Mouse (Mus musculus) C2C12 (cell line): ENCODE measurements around the gene Gba2. TPM values are rescaled to one million over a fixed set of nuclear protein-coding genes. Genes with fewer than 3 reads are reported as not detected.
A peak's percentile ranks its signal among the peaks of the same experiment; 100 is the strongest.

ENCODE experiments used
- H3K27me3 ChIP-seq: one replicate; pipeline ENCODE4 v1.6.1; 2011; ENCODE audit not compliant: control insufficient read depth, insufficient read depth, insufficient read length
- H3K36me3 ChIP-seq: one replicate; pipeline ENCODE4 v1.6.1; 2011; ENCODE audit not compliant: control insufficient read depth, insufficient read depth
- H3K4me3 ChIP-seq: one replicate; pipeline ENCODE4 v1.5.1; 2011; ENCODE audit warnings: mild to moderate bottlenecking, control low read depth; ENCODE audit not compliant: poor library complexity, insufficient read depth, severe bottlenecking
- H3K79me2 ChIP-seq: one replicate; pipeline ENCODE4 v1.6.1; 2011; ENCODE audit not compliant: control insufficient read depth, insufficient read depth
- H3K79me3 ChIP-seq: one replicate; pipeline ENCODE4 v1.6.1; 2011; ENCODE audit warnings: low read depth, control low read depth
- H3ac ChIP-seq: one replicate; pipeline ENCODE3; 2011; ENCODE audit warnings: low read depth; ENCODE audit not compliant: control insufficient read depth, insufficient read length
- CEBPB ChIP-seq: IDR thresholded peaks from one replicate; pipeline ENCODE4 v1.6.1; 2011; ENCODE audit warnings: low read depth, mild to moderate bottlenecking, control low read depth, moderate library complexity
- CTCF ChIP-seq: IDR thresholded peaks from one replicate; pipeline ENCODE4 v1.5.1; 2011; ENCODE audit not compliant: control insufficient read depth, insufficient read depth, insufficient read length
- FOSL1 ChIP-seq: IDR thresholded peaks from one replicate; pipeline ENCODE4 v1.8.0; 2011; ENCODE audit warnings: mild to moderate bottlenecking, low read length; ENCODE audit not compliant: poor library complexity, insufficient read depth, severe bottlenecking
- MAX ChIP-seq: IDR thresholded peaks from one replicate; pipeline ENCODE4 v1.6.1; 2011; ENCODE audit warnings: mild to moderate bottlenecking, control low read depth
- MYOD1 ChIP-seq: IDR thresholded peaks from one replicate; pipeline ENCODE4 v1.6.1; 2011; ENCODE audit warnings: low read depth; ENCODE audit not compliant: control insufficient read depth, insufficient read length
- MYOG ChIP-seq: IDR thresholded peaks from one replicate; pipeline ENCODE4 v1.6.1; 2011; ENCODE audit not compliant: control insufficient read depth, insufficient read length; ENCODE audit errors: extremely low read depth
- USF1 ChIP-seq: IDR thresholded peaks from one replicate; pipeline ENCODE4 v1.6.1; 2011; ENCODE audit warnings: low read depth, mild to moderate bottlenecking, control low read depth, moderate library complexity
- polyA plus RNA-seq: library from polyadenylated mRNA; unstranded; fragments of >200 nt; fragmentation: generic; extraction: Trizol; gene quantifications from one replicate; pipeline ENCODE4 v1.2.1, GENCODE M21; 2012; ENCODE audit warnings: missing spikeins

Gba2 gene
- polyA plus RNA-seq, 1 experiment, result 6.0 TPM

DNA sequence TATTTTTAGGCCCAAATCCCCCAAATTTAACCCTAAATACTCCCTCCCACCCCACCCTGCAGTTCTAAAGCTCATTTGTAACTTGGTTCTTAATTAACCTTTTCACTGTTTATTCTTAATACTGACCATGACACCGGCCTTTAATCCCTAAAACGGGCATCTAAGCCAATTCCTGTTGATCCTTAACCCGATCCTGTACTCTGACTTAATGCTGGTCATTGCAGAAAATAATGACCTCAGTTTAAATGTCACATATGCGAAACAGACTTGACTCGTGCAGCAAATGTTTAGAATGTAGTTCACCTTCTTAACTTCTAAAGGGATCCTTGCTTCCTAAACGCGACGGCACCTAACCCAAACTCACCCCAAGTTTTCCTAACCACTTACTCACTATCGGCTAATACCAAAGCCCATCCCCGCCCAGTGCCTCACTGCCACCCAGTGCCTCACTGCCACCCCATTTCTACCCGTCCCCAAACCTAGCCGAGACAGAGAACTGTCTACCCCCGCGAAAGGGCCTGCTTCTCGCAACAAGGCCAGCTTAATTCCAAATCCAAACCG, 17.2 kb downstream of the Gba2 start:
- H3K36me3 ChIP-seq, result peaks cover 27% of the 10 kb centered on the region
- peaks cover 50% of the 10 kb centered on the region for H3K79me3 ChIP-seq
- H3ac ChIP-seq, result peak overlapping the region; percentile 86
- H3K27me3 ChIP-seq, result no peaks in the 10 kb centered on the region
- H3K4me3 ChIP-seq, result peak overlapping the region; percentile 86
- TF ChIP-seq FOSL1 (no peak), MYOG (no peak), MAX (no peak), USF1 (no peak), CEBPB (no peak), CTCF (no peak), MYOD1 (no peak)
- peaks cover 69% of the 10 kb centered on the region for H3K79me2 ChIP-seq

DNA sequence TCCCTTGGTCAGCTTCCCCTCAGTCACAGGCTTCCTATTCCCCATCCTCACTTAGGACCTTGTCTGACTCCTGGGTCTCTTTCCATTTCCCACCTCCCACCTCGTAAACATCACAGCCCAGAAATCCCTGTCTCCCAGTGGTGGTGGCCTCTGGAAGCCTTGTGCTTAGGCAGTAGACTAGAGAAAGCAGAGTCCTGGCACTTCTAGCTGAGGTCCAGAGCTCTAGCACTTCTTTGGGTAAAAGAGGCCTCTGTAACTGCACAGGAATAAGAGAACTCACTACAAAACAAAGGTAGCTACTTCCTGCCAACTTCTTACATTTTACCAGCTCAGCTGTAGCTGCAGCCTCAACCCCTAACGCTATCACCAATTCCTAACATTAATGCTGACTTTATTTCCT, 17.7 kb downstream of the Gba2 start:
- Histone ChIP-seq H3ac (peak overlapping the region; percentile 77), H3K79me2 (peaks cover 74% of the 10 kb centered on the region), H3K4me3 (peak overlapping the region; percentile 86), H3K36me3 (peaks cover 28% of the 10 kb centered on the region), H3K79me3 (peaks cover 55% of the 10 kb centered on the region), H3K27me3 (no peaks in the 10 kb centered on the region)
- TF ChIP-seq FOSL1, result no peak
- TF ChIP-seq MYOG, result no peak
- TF ChIP-seq CTCF, result no peak
- TF ChIP-seq CEBPB, result no peak
- TF ChIP-seq MYOD1, result no peak

DNA sequence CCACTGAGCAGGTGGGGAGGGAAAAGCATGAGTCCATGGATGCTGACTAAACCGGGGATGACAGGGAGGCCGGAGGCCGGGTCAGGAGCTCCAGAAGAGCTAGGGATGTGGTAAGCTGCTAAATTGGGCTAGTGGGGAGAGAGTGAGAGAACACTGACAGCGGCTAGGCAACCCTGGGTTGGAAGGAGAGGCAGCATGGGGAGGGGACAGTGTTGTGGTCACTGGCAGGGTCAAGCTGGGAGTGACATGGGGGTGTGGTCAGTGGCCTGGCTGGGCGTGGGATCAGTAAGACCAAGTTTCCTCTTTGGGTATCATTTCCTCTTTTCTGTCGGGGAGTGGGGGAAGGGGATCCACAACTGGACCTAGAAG, 18.4 kb downstream of the Gba2 start:
- H3K4me3 ChIP-seq, result peak overlapping the region; percentile 86
- no peak for TF ChIP-seq MYOG
- peak; percentile 30 for TF ChIP-seq MAX
- H3K36me3 ChIP-seq, result peaks cover 28% of the 10 kb centered on the region
- peaks cover 81% of the 10 kb centered on the region for H3K79me2 ChIP-seq
- peak overlapping the region; percentile 27 for H3ac ChIP-seq
- peaks cover 58% of the 10 kb centered on the region for H3K79me3 ChIP-seq
- no peaks in the 10 kb centered on the region for H3K27me3 ChIP-seq

DNA sequence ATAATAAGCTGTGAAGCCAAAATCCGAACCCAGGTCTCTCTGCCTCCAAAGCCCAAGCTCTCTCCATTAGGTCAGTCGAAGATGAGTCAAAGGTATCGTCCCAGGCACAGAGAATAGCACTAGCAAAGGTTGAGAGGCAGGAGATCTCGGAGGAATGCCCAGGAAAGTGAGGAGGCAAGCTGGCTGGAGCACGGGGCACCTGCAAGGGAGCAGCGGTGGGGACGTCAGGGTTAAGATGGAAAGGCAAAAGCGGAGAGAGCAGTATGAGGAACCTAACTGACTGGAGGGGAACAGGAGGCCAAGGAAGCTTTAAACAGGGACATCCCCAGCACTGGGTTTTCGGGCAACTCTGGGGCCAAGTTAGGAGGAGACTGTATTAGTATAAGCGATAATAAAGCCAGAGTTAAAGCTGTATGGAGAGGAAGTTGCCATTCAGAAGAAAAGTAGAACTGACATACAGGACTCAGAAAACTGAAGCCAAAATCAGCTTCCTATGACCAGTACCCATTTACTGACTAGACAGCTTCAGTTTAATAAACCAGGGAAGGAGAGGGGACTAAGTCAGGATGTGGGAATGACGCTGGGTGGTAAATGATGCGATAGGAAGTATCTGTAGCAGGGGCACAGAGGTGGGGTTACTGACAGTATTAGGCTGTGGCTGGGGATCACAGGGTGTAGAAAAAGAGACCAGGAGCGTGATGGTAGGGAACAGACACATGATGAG, 19.0 kb downstream of the Gba2 start:
- TF ChIP-seq CTCF (no peak), CEBPB (peak; percentile 88), MYOD1 (peak; percentile 78), USF1 (no peak)
- H3K27me3 ChIP-seq, result no peaks in the 10 kb centered on the region
- H3K36me3 ChIP-seq, result peaks cover 28% of the 10 kb centered on the region
- H3ac ChIP-seq, result peak overlapping the region; percentile 86
- peaks cover 87% of the 10 kb centered on the region for H3K79me2 ChIP-seq
- H3K4me3 ChIP-seq, result peak overlapping the region; percentile 86
- peaks cover 59% of the 10 kb centered on the region for H3K79me3 ChIP-seq

DNA sequence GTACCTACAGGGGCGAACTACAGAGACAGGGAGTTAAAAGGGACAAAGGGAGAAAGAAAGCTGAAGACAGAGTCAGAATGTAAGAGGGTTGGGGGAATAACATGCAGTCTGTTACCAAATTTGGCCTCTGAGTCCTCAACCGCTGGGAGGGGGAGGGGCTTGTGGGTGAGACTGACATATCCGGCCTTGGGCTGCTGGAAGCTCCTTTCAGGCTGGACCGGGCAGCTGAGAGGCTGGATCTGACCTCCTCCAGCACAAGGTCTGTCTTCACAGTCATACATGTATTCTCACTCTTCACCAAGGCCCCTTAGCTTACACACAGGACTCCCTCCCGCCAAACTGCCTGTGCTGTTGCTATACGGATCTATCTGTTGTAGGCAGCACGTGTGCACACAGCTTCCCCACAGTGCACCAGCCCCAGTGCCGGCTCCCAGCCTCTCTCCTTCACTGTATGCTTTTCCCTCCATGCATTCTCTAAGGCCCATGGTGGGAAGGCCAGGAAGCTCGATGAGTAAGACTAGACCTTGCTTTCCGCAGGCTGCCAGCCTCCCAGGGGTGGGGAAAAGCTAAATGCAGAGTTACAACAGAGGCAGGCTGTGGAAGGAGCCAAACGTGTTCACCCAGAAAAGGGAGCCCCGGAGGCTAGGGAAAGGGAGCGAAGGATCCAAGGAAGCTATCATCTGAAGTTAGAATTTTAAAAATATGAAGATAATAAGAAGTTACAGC, 19.9 kb downstream of the Gba2 start:
- Histone ChIP-seq H3K4me3 (peak overlapping the region; percentile 86), H3K79me2 (peaks cover 86% of the 10 kb centered on the region)
- peak; percentile 18 for TF ChIP-seq MAX
- TF ChIP-seq MYOG, result no peak

DNA sequence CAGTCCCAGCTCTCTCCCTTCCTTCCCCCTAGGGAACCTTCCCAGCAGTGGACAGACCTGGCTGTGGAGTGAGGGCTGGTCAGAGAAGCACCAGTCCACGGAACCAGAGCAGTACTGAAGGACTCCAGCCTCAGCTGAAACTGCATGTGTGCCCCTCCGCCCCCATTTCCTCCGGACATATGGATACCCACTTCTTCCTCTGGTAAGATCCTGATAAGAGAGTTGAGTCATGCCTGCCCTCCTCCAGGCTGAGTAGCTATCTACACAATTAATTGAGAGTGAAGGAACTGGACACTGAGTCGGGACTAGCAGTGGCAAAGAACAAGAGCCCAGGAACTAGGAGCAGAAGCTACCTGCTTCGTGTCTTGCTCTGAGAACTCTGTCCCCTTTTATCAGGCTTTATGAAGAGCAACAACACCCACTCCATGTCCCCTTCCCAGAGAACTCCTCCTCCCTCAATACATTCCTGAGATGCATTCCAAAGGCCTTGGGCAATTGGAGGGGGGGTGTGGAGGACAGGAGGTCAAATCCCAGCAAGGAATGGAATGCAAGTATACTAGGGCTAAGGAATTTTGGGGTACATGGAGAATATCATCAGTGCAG, 20.5 kb downstream of the Gba2 start:
- H3K27me3 ChIP-seq, result no peaks in the 10 kb centered on the region
- TF ChIP-seq CEBPB, result peak; percentile 64
- no peak for TF ChIP-seq FOSL1

More for the DNA sequence above, 19.9 kb downstream of the Gba2 start:
- Histone ChIP-seq H3K27me3 (no peaks in the 10 kb centered on the region), H3K36me3 (peaks cover 36% of the 10 kb centered on the region), H3K79me3 (peaks cover 64% of the 10 kb centered on the region), H3ac (peak overlapping the region; percentile 83)

More for the DNA sequence above, 20.5 kb downstream of the Gba2 start:
- peak overlapping the region; percentile 48 for H3ac ChIP-seq
- H3K79me3 ChIP-seq, result peaks cover 60% of the 10 kb centered on the region
- H3K36me3 ChIP-seq, result peaks cover 42% of the 10 kb centered on the region
- H3K79me2 ChIP-seq, result peaks cover 80% of the 10 kb centered on the region
- H3K4me3 ChIP-seq, result peak overlapping the region; percentile 86
